Mouse (Mus musculus): ENCODE data around the gene Grip1.

Gene Grip1

DNA sequence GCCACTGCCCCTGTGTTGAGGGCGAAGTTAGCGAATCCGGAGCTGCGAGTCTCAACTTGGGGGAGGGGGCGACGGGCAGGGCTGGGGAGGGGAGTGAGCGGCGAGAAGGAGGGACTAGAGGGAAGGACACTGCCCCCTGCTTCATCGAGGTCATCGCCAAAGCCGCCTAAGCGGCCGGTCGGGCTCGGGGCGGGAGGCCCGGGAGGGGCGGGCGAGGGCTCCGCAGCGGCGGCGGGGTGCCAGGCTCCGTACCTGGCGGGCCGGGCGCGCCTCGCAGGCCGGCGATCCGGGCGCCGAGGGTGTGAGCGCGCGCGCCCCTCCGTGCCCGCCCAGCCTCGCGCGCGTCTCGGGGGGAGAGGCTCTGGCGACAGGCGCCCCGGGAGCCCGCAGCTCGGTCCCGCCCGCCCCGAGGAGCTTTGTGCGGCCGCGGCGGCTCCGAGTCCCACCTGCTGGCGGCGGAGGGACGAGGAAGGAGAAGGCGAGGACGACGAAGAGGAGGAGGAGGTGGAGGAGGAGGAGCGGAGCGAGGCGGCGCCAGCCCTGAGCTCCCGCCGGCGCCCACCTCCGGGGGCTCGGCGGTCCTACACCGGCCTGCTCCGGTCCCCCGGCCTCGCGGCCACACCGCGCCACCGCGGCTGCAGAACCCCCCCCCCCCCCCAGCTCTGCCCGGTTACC, at the start of gene Grip1:
Grip1 (plus strand) TSS at position 400 of the 675 bp plus-strand sequence.
- in situ Hi-C loops (cut with MboI, MseI) = no loop called here

DNA sequence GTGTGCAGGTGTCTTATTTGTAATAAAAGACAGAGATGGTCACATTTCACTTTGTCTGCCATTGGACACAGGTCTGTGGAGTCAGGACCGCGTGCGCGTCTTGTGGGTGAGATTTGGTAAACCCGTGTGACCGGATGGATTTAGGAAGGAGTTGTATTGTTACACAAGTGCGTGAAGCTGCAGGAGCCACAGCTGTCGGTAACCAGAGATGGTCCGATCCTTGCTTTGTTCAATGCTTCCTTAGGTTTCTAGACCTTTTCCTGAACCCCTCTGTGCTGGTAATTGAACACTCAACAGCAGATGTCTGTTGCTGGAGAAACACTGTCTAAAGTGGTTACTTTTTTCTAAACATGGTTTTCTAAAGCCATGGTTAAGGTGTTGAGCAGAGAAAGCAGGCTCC, 48.5 kb upstream of the Grip1 start:
- in situ Hi-C loops (cut with MboI, MseI) = no loop called here

DNA sequence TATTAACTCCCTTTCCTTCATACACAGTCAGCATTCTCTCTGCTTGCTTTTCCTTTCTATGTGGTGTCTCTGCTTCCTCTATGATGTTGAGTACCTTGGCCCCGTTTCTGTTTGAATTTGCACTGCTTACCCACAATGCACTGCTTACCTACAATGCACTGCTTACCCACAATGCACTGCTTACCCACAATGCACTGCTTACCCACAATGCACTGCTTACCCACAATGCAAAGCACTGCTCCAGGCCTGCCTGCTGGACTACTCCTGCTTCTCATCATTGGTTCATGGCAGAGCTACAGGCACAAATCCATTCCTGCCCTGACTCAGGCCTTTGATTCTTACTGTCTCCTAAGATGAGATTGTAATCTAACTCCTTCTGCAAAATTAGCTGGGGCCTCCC, 48.0 kb upstream of the Grip1 start:
- in situ Hi-C loops (cut with MboI, MseI) = no loop called here

DNA sequence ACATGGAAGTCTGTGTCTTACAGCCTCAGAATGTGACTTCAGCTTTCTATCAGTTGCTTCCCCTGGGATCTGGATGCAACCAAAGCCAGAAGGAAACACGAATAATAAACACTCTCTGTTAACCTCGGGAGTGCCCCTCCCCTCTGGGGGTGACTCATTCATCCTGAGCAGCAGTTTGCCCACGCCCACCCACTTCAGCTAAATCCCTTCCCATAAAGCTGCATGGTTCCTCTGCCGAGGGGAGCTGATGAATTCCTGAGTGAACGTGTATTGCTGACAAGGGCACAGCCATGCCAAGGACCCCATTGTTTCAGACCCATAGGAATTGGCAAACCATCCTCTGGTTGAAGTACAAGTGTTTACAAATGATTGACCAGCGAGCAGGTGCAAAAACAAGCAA, 45.3 kb upstream of the Grip1 start:
- in situ Hi-C loops (cut with MboI, MseI) = no loop called here

DNA sequence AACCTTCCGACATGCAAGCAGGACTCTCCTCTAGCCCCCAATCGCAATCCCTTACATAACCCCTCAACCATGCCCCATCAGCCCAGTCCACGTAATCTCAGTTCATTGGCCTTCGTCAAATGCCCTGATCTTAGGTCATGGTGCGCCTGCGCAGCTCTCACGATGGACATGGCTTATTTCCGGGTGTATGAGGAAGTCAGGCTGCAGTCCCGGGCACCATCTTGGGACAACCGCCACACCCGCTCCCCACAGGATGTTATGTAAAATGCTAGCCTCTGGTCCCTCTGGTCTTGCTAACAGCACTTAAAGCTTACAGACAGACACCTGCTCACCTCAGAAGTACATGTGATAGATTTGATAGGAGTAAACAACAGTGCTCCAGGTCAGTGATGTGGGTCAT, 40.4 kb upstream of the Grip1 start:
- in situ Hi-C loops (cut with MboI, MseI) = no loop called here

DNA sequence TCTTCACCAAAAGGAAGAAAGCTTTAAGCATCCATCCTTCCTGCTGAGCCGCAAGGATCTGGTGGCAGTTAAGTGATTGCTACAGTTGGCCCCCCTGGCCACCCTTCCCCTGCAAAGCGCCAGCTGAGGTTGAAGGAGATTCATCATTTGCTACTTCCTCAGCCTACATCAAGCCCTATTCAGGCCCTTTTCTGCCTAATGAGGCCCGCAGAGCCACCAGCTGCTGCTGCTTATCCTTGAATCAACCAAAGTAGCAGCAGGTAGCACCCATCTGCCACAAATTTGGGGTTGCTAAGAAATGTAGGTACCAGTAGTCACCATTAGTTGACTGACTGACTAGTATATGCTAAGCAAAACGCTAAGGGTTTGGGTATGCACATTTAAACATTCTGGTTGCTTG, 38.5 kb upstream of the Grip1 start:
- in situ Hi-C loops (cut with MboI, MseI) = no loop called here

DNA sequence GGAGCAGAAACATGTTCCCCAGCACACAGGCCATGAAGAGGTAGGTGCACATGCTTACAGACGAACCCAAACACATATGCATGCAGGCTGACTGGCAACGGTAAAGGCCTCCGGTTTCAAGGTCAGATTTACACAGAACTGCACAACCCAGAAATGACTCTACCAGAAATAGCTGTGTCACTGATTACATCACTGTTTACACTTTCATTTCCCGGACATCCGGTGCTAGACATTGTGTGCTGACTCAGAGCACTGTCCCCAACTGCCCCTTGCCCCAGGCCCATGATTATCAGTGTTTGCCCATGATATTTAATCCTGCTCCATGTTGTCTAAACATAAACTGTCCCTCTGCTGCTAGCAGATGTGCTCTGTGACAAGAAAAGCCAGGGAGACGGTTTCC, 32.2 kb upstream of the Grip1 start:
- in situ Hi-C loops (cut with MboI, MseI) = no loop called here

DNA sequence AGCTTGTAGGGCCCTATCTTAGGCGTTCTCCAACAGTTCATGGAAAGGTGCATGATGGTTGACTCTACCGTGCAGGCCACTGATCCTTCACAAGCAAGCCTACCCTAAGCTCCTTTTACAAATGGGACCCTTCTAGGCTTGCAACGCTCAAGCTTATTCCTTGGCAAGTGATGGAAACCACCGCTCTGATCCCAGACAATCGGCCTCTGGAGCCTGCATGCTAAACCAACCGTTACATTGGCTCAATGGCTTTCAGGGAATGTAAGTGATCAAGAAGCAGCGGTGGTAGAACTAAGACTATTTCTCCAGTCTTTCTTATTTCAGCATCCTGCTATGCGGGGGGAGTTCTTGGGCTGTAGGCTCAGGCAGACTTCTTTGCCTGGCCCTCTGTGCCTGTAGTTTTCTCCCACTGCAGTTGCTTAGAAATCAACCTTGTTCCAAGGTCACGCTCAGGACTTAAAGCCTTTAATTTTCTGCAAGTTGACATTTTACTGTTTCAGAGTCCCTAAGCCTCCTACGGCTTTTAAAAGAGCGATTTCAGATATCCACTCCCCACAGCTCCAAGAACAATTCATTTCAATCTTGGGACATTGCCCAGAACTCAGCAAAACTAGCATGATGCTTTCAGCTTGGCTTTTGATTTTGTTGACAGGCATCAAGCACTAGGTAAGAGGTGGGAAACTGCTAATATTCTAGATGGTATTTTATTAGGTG, 29.7 kb upstream of the Grip1 start:
- in situ Hi-C loops (cut with MboI, MseI) = no loop called here

DNA sequence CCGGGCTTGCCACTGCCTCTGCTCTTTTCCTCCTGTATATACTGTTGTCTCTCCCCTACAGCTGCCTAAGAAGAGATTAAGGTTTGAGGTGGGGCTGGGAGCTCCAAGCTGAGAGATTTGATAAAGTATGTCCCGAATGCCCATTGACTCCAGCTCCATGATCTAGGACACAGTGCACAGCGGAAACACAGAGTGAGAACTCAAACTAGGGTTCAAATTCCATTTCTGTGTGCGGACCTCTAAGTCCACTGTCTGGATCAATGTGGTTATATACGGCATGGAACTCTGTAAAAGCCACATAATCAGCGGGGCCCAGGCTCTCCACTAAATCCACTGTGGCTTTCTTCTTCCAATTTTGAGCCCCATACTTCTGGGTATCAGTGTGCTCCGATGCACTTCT, 26.0 kb upstream of the Grip1 start:
- in situ Hi-C loops (cut with MboI, MseI) = no loop called here

DNA sequence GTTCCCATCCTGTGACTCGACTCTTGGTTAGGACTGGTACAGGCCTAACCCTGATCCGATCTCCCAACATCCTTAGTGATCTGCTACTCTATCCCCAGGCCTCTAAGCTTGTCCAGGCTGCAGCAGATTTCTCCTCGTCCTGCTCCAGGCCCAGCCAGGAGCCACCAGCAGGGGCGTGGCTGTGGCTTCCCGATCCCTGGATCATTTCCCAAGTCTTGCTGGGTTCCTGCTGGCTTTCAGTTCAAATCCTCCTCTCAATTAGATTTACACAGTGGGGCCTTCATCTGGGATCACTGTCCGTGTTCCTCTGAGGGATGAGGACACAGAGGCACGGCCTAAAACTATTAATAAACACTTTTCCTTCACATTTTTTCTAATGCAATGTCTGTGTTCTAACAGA, 25.5 kb upstream of the Grip1 start:
- in situ Hi-C loops (cut with MboI, MseI) = no loop called here

DNA sequence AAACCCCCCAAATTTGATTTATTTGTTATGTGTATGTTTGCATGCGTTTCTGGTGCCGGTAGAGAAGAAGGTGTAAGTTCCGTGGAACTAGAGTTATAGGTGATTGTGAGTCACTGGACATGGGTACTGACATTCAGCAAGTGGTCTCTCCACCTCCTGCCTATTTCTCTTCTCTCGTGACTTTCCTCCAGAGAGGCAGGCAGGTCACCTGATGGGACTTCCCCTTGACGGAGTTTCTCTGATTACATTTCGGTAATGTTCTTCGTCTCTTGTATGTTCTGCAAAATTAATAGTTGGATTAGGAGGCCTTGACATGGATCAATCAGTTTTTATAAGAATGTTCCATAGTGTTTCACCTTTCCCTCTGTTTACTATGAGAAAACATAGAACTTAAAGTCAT, 23.4 kb upstream of the Grip1 start:
- in situ Hi-C loops (cut with MboI, MseI) = no loop called here

DNA sequence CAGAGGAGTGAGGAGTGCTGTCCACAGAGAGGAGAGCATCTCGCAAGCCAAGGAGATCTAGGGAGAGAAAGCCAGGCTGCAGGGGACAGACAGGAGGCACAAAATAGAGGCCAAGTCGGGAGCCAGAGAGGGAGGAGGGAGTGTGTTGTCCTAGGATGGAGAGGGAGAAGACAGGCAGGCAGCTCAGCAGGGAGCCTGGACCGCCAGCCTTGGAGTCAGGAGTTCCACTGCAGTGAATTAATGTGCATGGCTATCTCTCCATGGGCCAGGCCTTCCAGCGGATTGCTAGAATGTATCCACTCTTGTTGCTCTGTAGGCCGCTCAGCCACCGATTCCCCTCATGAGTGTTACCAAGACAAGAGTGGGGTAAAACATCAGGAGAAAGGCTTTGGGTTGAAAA, 21.8 kb upstream of the Grip1 start:
- in situ Hi-C loops (cut with MboI, MseI) = no loop called here

DNA sequence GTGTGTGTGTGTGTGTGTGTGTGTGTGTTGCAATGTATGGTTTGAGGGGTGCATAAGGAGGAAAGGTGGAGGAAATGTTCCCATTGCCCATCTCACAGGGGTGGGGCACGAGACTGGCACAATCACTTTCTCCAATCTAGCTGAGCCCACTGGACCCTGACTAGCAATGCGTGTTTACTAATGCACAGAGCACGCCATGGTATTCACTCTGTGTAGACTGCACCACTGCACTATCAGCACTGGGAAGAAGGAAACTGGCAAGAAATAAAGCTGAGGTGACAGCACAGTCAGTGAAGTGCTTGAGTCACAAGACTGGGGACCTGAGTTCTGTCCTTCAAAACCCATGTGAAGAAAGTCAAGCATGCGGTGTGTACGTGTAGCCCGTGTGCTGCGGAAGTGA, 17.8 kb upstream of the Grip1 start:
- in situ Hi-C loops (cut with MboI, MseI) = no loop called here

DNA sequence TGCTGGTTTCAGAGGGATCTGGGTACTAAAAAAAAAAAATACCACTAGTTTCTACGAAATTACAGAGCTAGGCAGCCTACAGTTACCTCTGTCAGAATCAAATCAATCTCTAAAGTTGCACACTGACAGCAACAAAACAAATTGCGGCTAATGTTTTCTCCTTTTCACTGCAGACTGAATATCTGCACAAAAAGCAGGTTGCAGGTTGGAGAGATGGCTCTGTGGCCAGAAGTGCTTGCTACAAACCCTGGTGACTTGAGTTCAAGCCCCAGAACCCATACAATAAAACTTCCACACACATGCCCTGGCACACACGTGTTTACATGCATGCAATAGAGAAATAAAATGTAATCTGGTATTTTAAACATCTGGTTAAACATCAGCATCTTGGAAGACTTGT, 16.3 kb upstream of the Grip1 start:
- in situ Hi-C loops (cut with MboI, MseI) = no loop called here

DNA sequence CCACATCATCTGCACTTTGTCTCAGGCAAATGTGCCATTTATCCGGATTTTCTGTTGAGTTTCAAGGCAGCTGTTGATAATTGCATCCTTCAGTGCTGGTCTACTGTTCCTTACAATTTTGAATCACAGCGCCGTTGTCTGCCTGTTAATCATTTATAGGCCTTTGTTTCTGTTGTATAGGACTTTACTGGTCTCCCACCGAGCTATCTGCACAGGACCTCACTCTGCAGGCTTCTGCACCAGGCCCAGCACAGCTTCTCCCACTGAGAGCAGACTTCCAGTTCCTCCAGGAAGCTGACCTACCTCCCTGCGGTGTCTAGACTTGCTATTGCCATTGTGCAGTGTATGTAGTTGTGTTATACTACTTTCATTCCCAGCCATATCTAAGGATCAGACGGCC, 11.9 kb upstream of the Grip1 start:
- in situ Hi-C loops (cut with MboI, MseI) = no loop called here

DNA sequence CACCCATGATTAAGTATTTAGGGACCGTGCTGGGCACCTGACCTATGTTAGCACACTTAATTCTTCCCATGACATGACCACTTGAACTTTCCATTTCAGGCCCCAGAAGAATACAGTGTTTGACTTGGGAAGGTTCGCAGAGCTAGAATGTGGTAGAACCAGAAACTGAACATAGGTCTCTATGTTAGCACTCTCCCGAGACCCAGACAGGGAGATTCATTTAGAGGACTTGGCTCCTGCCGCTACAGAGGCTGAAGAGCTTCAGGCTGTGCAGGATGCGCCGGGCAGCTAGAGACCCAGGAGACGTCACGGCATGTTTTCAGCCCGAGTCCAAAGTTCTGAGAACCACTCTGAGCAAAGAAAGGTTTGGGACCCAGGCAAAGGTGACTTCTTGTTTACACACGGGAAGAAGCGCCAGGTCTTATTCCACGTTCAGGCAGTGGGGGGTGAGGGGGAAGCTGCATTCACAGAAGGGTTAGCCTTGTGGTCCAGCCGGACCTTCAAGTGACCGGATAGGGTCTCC, 6.2 kb upstream of the Grip1 start:
- in situ Hi-C loops (cut with MboI, MseI) = no loop called here

DNA sequence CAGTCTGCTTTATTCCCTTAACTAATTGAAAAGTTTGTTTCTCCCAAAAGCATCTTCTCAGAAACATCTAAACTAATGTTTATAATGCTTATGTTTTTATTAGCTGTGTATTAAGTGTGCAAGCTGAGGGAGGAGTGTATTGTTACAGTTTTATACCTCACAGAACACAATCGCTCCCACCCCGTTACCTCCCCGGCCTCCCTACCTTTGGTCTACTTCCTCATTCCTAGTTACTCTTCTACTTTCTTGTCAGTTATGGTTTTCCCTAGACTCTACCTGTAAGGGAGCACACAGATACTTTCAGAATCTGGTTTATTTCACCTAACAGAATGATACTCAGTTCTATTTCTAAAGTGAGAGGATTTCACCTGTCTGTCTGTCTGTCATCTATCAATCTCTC, 5.7 kb upstream of the Grip1 start:
- in situ Hi-C loops (cut with MboI, MseI) = no loop called here

DNA sequence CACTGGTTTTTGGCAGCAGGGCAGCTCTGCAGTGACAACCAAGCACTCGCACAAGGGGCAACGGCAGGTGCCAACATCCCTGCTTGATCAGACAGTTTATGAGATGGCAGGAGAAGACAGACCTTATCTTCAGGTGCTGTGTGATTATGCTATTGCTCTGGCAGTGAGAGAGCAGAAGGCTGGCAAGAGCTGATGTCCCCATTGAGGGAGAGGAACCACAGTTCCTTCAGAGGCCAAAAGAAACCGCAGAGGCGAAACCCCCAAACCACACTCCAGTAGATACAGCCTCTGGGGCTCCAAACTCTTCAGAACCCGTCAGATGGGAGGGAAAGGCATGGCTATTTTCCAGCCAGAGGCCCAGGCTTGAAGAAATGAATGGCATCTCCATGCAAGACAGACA, 932 bp upstream of the Grip1 start:
- in situ Hi-C loops (cut with MboI, MseI) = no loop called here

DNA sequence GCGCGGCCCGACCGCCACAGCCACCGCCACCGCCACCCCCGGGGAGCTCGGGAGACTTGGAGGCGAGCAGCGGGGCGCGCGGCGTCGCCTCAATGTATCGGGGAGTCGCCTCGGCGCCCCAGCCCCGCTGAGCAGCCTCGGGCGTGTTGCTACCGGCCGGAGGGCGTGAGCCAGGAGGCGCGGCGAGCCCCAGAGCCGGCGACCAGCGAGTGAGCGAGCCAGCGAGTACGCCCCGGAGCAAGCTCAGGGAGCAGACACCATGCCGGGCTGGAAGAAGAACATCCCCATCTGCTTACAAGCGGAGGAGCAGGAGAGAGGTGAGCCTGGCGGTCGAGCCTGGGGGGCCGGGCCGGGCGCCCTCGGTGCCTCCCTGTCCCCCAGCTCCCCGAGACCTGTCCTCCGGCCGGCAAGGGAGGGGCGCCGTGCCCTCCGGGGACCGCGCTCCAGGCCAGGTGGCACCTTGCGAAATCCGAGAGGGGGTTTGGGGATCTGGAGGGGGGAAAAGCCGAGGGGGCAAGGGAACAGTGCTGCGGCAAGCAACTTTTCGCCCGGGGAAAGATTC, 557 bp downstream of the Grip1 start:
- in situ Hi-C loops (cut with MboI, MseI) = no loop called here

DNA sequence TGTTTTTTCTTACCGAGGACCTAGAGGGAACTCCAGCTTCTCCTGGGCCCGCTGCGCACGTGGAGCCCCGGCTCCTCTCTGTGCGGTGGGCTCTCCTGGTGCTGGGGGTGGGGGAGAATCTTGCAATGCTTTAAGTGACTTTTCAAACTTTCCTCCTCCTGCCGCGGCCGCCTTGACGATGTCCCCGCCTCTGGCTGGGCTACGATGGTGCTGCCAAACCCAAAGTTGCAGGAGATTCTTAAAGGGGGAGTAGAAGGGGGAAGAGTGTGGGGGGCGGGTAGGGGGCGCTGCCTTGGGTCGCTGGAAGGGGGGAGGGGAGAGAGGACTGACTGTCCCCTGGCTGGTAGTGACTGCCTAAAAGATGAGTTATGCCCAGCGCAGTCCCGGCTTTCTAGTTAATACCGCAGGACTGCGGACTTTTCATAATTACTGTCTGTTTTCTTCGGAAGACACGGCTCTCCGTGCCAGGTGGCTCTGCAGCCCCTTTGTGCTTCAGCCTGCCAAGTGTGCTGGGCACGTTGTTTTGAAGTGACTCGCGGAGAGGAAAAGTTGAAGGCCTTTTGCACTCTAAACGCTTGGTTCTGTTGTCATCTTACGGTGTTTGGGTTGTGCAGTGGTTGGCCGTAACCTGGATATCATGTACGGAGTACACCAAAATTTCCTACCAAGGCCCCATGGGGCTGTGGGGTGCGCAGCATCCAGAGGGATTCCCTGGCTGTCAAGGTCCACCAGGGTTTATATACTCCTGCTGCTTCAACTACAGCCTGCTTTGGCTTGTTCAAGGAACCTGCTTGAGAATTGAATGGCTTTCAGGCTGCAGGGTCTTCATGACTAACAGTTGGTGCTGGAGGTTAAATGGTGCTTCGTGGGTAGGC, 1.3 kb downstream of the Grip1 start:
- in situ Hi-C loops (cut with MboI, MseI) = no loop called here

DNA sequence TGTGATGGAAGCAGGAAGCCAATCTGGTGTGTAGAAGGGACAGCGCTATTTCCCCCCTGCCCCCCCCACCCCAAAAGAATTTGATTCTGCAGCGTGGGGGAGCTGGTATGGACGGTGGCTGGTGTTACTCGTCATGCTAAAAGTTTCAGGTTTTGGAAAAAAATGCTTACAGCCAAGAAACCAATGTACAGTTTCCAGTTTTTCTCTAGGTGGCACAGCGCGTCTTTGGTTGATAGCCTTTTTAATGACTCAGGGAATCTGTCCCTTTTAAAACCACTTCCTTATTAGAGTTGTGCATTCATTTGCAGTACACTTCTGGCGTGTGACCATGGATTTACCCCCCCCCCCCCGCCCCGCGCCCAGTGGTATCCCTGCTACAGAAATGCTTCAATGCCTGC, 1.9 kb downstream of the Grip1 start:
- in situ Hi-C loops (cut with MboI, MseI) = no loop called here

DNA sequence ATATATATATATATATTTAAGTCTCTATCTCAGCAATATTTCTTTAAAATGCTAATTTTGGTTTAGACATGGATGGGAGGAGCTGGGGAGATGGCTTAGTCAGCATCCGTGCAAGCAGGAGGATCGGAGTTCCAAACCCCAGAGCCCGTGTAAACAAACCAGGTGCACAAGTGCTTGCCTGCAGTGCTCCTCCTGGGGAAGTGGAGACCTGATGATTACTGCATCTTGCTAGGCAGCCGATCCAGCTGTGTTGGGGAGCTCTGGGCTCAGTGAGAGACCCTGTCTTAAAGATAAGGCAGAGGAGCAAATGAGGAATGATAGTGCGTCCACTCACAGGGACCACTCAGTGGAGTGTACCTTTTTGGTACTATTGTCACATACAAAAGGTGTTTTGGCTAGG, 3.5 kb downstream of the Grip1 start:
- in situ Hi-C loops (cut with MboI, MseI) = no loop called here
